Mouse (Mus musculus) lung, postnatal 0 days (tissue): ENCODE measurements around the gene Gstm5. TPM values are rescaled to one million over a fixed set of nuclear protein-coding genes. Genes with fewer than 3 reads are reported as not detected.
A peak's percentile ranks its signal among the peaks of the same experiment; 100 is the strongest.

Source experiments
- ATAC-seq: fragments of 200-750 bp; cut with Nextera tagmentation; 2 replicates; pipeline ENCODE4 v1.8.0; 2017; ENCODE audit warnings: moderate library complexity
- DNase-seq: peaks from one replicate; pipeline ENCODE4 v3.0.0-alpha.2; 2016; ENCODE audit warnings: low spot score
- H3K27ac ChIP-seq: fragments of 300-500 bp; sonication (generic); 2 replicates; pipeline ENCODE4 v1.5.1; 2014; ENCODE audit warnings: antibody characterized with exemption, mild to moderate bottlenecking, low read length, mixed read lengths
- H3K27me3 ChIP-seq: fragments of 300-500 bp; sonication (generic); replicated peaks from 2 replicates; pipeline ENCODE4 v1.6.1; 2014; ENCODE audit warnings: low read length, mixed read lengths; ENCODE audit not compliant: insufficient read depth
- H3K36me3 ChIP-seq: fragments of 300-500 bp; sonication (generic); 2 replicates; pipeline ENCODE4 v1.6.1; 2014; ENCODE audit warnings: low read length, mixed read lengths; ENCODE audit not compliant: insufficient read depth
- H3K4me1 ChIP-seq: fragments of 300-500 bp; sonication (generic); 2 replicates; pipeline ENCODE4 v1.6.1; 2014; ENCODE audit warnings: antibody characterized with exemption, low read depth, low read length, mixed read lengths; ENCODE audit not compliant: insufficient read depth
- H3K4me2 ChIP-seq: fragments of 300-500 bp; sonication (generic); replicated peaks from 2 replicates; pipeline ENCODE4 v1.6.1; 2014; ENCODE audit warnings: low read depth, mild to moderate bottlenecking, low read length, moderate library complexity, mixed read lengths
- H3K4me3 ChIP-seq: fragments of 300-500 bp; sonication (generic); 2 replicates; pipeline ENCODE4 v1.5.1; 2014; ENCODE audit warnings: low read depth, low read length
- H3K9ac ChIP-seq: fragments of 300-500 bp; sonication (generic); replicated peaks from 2 replicates; pipeline ENCODE4 v1.6.1; 2014; ENCODE audit warnings: low read depth, mild to moderate bottlenecking
- H3K9me3 ChIP-seq: fragments of 300-500 bp; sonication (generic); 2 replicates; pipeline ENCODE4 v1.6.1; 2016; ENCODE audit warnings: low read length, mixed read lengths
- CTCF ChIP-seq: IDR thresholded peaks from 2 replicates; pipeline ENCODE4 v1.5.1; 2016; ENCODE audit warnings: antibody characterized with exemption, mild to moderate bottlenecking
- EP300 ChIP-seq: IDR thresholded peaks from 2 replicates; pipeline ENCODE4 v1.6.1; 2016; ENCODE audit warnings: antibody characterized with exemption, mild to moderate bottlenecking, control low read depth
- WGBS: fragments of 180-500 bp; shearing (Covaris S2); extraction: QIAGEN DNeasy Blood & Tissue Kit; methylation state at CpG from one replicate; pipeline ENCODE4 v1.1.7; 2014; 5-methylcytosine and 5-hydroxymethylcytosine counted together
- polyA plus RNA-seq: library from polyadenylated mRNA; unstranded; fragments of >200 nt; fragmentation: Nextera tagmentation; extraction: Ambion mirVana; gene quantifications from 2 replicates; pipeline ENCODE4 v1.2.1, GENCODE M21; 2015

Gstm5 gene
- polyA plus RNA-seq, 1 experiment from 2014 or later: 50.4 TPM

GRCm38 (mm10) chr3:107935888-107936287, 40.3 kb downstream of the Gstm5 start:
- TF ChIP-seq EP300: no peak
- Histone ChIP-seq H3K4me3 (no peak overlapping the region), H3K4me1 (peaks cover 3% of the 10 kb centered on the region; the same call in 1 of the 2 replicates), H3K27me3 (no peaks in the 10 kb centered on the region), H3K27ac (no peak overlapping the region), H3K4me2 (no peak overlapping the region), H3K9ac (no peak overlapping the region), H3K9me3 (no peaks in the 10 kb centered on the region), H3K36me3 (no peaks in the 10 kb centered on the region)
- WGBS: 54% methylated on average over 3 of the region's 3 CpGs
- DNase-seq (no peak), ATAC-seq (no peak)

GRCm38 (mm10) chr3:107939403-107939802, 43.8 kb downstream of the Gstm5 start:
- no peak overlapping the region for H3K9ac ChIP-seq

DNA sequence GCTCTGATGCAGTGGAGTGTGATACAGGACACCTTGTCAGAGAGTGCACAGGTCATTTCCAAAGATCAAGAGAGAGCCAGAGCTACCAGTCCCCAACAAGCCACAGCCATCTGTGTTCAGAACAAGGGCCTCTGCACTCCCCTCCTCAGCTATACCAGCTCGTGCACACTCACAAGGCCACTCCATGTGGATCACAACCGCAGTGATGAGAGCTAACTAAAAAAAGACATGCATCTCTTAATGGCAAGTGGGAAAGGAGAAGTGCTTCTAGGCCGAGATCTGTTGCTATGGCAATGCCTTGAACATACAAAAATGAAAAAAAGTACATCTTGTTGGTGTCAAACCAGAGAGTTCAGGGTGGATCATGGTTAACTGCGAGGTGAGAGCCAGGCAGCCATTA, 44.2 kb downstream of the Gstm5 start:
- WGBS: 52% methylated on average over 4 of the region's 4 CpGs

More at GRCm38 (mm10) chr3:107939403-107939802, 43.8 kb downstream of the Gstm5 start:
- Histone ChIP-seq H3K27ac (no peak overlapping the region), H3K9me3 (no peaks in the 10 kb centered on the region), H3K4me3 (no peak overlapping the region), H3K4me2 (no peak overlapping the region), H3K27me3 (no peaks in the 10 kb centered on the region), H3K36me3 (no peaks in the 10 kb centered on the region), H3K4me1 (peaks cover 3% of the 10 kb centered on the region; the same call in 1 of the 2 replicates)
- 28% methylated on average over 3 of the region's 3 CpGs for WGBS
- DNase-seq: peak; percentile 73
- peak; percentile 72 for ATAC-seq
- TF ChIP-seq CTCF (peak; percentile 91), EP300 (no peak)

GRCm38 (mm10) chr3:107940524-107940923, 44.9 kb downstream of the Gstm5 start:
- Histone ChIP-seq H3K9ac (no peak overlapping the region), H3K27me3 (no peaks in the 10 kb centered on the region), H3K27ac (no peak overlapping the region), H3K36me3 (no peaks in the 10 kb centered on the region), H3K4me1 (peaks cover 3% of the 10 kb centered on the region; the same call in 1 of the 2 replicates), H3K9me3 (no peaks in the 10 kb centered on the region), H3K4me2 (no peak overlapping the region), H3K4me3 (no peak overlapping the region)
- WGBS: 60% methylated on average over 7 of the region's 7 CpGs
- no peak for TF ChIP-seq CTCF
- ATAC-seq (no peak), DNase-seq (no peak)

More for the DNA sequence above, 44.2 kb downstream of the Gstm5 start:
- ATAC-seq (no peak), DNase-seq (no peak)
- H3K4me2 ChIP-seq: no peak overlapping the region
- H3K4me1 ChIP-seq: peaks cover 3% of the 10 kb centered on the region; the same call in 1 of the 2 replicates
- H3K36me3 ChIP-seq: no peaks in the 10 kb centered on the region
- H3K9me3 ChIP-seq: no peaks in the 10 kb centered on the region
- no peak overlapping the region for H3K27ac ChIP-seq
- TF ChIP-seq CTCF: no peak
- no peak for TF ChIP-seq EP300
- no peaks in the 10 kb centered on the region for H3K27me3 ChIP-seq
- no peak overlapping the region for H3K9ac ChIP-seq
- no peak overlapping the region for H3K4me3 ChIP-seq

DNA sequence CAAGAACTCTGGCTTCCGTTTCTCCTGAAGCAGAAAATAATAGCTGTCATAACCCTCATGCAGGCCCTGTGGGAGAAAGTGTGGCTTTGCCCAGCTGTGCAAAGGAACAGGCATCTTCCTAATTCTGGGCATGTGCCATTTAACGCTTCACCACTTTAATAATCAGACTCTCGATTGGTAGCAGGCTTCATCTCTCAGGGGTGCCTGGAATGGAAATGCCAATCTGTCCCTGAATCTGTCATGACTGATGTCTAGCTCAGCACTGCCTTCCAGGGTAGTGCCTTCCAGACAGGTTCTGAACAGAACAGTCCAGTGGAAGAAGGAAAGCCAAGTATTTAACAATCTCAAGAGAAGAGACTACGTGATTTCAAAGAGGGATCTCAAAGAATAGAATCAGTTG, 45.6 kb downstream of the Gstm5 start:
- Histone ChIP-seq H3K4me1 (peaks cover 3% of the 10 kb centered on the region; the same call in 1 of the 2 replicates), H3K9ac (no peak overlapping the region), H3K4me3 (no peak overlapping the region), H3K27ac (no peak overlapping the region), H3K9me3 (no peaks in the 10 kb centered on the region), H3K27me3 (no peaks in the 10 kb centered on the region), H3K4me2 (no peak overlapping the region), H3K36me3 (no peaks in the 10 kb centered on the region)
- no peak for TF ChIP-seq EP300
- TF ChIP-seq CTCF: no peak
- WGBS: 82% methylated on average over 4 of the region's 4 CpGs
- no peak for DNase-seq
- no peak for ATAC-seq

GRCm38 (mm10) chr3:107943239-107943990, 47.8 kb downstream of the Gstm5 start, which contains the start of gene Gstm6:
TSS of gene Gstm6 (minus strand) at chr3:107943749.
- Histone ChIP-seq H3K4me3 (no peak within 1 kb of the TSS), H3K4me2 (peak within 1 kb of the TSS; percentile 47), H3K27me3 (no peaks in the 10 kb centered on the region), H3K4me1 (peaks cover 3% of the 10 kb centered on the region; the same call in 1 of the 2 replicates), H3K36me3 (no peaks in the 10 kb centered on the region), H3K9me3 (no peaks in the 10 kb centered on the region), H3K27ac (no peak within 1 kb of the TSS), H3K9ac (no peak within 1 kb of the TSS)
- ATAC-seq: peak; percentile 69
- TF ChIP-seq EP300 (no peak), CTCF (peak; percentile 72)
- WGBS: 21% methylated on average over 20 of the region's 20 CpGs
- DNase-seq: peak; percentile 75
